Mouse (Mus musculus): ENCODE results near the gene Slc2a10.
"Not testable (repeated sequence)": the region's sequence is repeated elsewhere in the genome, so short reads cannot be mapped to it uniquely, and the experiment has no call there.

The Slc2a10 gene

GRCm38 (mm10) chr2:165497706-165498275 lies 5.8 kb upstream of the Slc2a10 start:
- DNase-seq (ENCODE audit: inconsistent age in 2 of 2, low spot score in 1 of 2) = no peak

GRCm38 (mm10) chr2:165498816-165499215 lies 4.8 kb upstream of the Slc2a10 start:
- no peak for DNase-seq (ENCODE audit: inconsistent age in 2 of 2, low spot score in 1 of 2)

- DNase-seq (ENCODE audit: inconsistent age in 2 of 2, low spot score in 1 of 2) = no peak
Measured at GRCm38 (mm10) chr2:165509686-165510085, 6.1 kb downstream of the Slc2a10 start.

GRCm38 (mm10) chr2:165510466-165510865 lies 6.9 kb downstream of the Slc2a10 start:
- DNase-seq (ENCODE audit: inconsistent age in 2 of 2, low spot score in 1 of 2) = no peak

GRCm38 (mm10) chr2:165510914-165511458 lies 7.4 kb downstream of the Slc2a10 start:
- DNase-seq (ENCODE audit: inconsistent age in 2 of 2, low spot score in 1 of 2) = not testable (repeated sequence)

GRCm38 (mm10) chr2:165511530-165511929 lies 7.9 kb downstream of the Slc2a10 start:
- not testable (repeated sequence) for DNase-seq (ENCODE audit: inconsistent age in 2 of 2, low spot score in 1 of 2)

GRCm38 (mm10) chr2:165512426-165512825 lies 8.8 kb downstream of the Slc2a10 start:
- no peak for DNase-seq (ENCODE audit: inconsistent age in 2 of 2, low spot score in 1 of 2)

GRCm38 (mm10) chr2:165512870-165513600 lies 9.4 kb downstream of the Slc2a10 start:
- DNase-seq (ENCODE audit: inconsistent age in 2 of 2, low spot score in 1 of 2) = peak; percentile 23 to 62

- no peak for DNase-seq (ENCODE audit: inconsistent age in 2 of 2, low spot score in 1 of 2)
Measured at GRCm38 (mm10) chr2:165515178-165515728, 11.7 kb downstream of the Slc2a10 start.

GRCm38 (mm10) chr2:165525609-165526008 lies 22.0 kb downstream of the Slc2a10 start:
- no peak for DNase-seq (ENCODE audit: inconsistent age in 2 of 2, low spot score in 1 of 2)

GRCm38 (mm10) chr2:165529106-165529505 lies 25.5 kb downstream of the Slc2a10 start:
- DNase-seq (ENCODE audit: inconsistent age in 2 of 2, low spot score in 1 of 2) = peak; percentile 29 to 79

- no peak for DNase-seq (ENCODE audit: inconsistent age in 2 of 2, low spot score in 1 of 2)
Measured at GRCm38 (mm10) chr2:165533789-165534188, 30.2 kb downstream of the Slc2a10 start.

GRCm38 (mm10) chr2:165540975-165541374 lies 37.4 kb downstream of the Slc2a10 start:
- DNase-seq (ENCODE audit: inconsistent age in 2 of 2, low spot score in 1 of 2) = no peak

- no peak for DNase-seq (ENCODE audit: inconsistent age in 2 of 2, low spot score in 1 of 2)
Measured at GRCm38 (mm10) chr2:165542939-165543669, 39.5 kb downstream of the Slc2a10 start.

- DNase-seq (ENCODE audit: inconsistent age in 2 of 2, low spot score in 1 of 2) = no peak
Measured at GRCm38 (mm10) chr2:165543670-165544016, 40.1 kb downstream of the Slc2a10 start.

- no peak for DNase-seq (ENCODE audit: inconsistent age in 2 of 2, low spot score in 1 of 2)
Measured at GRCm38 (mm10) chr2:165545687-165546086, 42.1 kb downstream of the Slc2a10 start.

- DNase-seq (ENCODE audit: inconsistent age in 2 of 2, low spot score in 1 of 2) = no peak
Measured at GRCm38 (mm10) chr2:165546341-165546740, 42.8 kb downstream of the Slc2a10 start.

- peak; percentile 13 to 36 for DNase-seq (ENCODE audit: inconsistent age in 2 of 2, low spot score in 1 of 2)
Measured at GRCm38 (mm10) chr2:165547410-165547809, 43.8 kb downstream of the Slc2a10 start.

GRCm38 (mm10) chr2:165548627-165549026 lies 45.0 kb downstream of the Slc2a10 start:
- no peak for DNase-seq (ENCODE audit: inconsistent age in 2 of 2, low spot score in 1 of 2)

- DNase-seq (ENCODE audit: inconsistent age in 2 of 2, low spot score in 1 of 2) = not testable (repeated sequence)
Measured at GRCm38 (mm10) chr2:165550410-165550809, 46.8 kb downstream of the Slc2a10 start.

GRCm38 (mm10) chr2:165554066-165554465 lies 50.5 kb downstream of the Slc2a10 start:
- DNase-seq (ENCODE audit: inconsistent age in 2 of 2, low spot score in 1 of 2) = no peak

Data from adrenal gland, adult (tissue).